Mouse (Mus musculus) kidney, postnatal 14 days (tissue): ENCODE data around the gene Myh6.
A peak's percentile ranks its signal among the peaks of the same experiment; 100 is the strongest.

ENCODE experiments used
- DNase-seq: peaks from one replicate; pipeline ENCODE4 v3.0.0; 2022; ENCODE audit warnings: mixed read lengths

Myh6 gene

GRCm38 (mm10) chr14:54929801-54930200, 36.9 kb downstream of the Myh6 start:
- DNase-seq, result no peak

GRCm38 (mm10) chr14:54927296-54927695, 39.4 kb downstream of the Myh6 start:
- DNase-seq, result no peak

- peak; percentile 55 for DNase-seq
Observed at GRCm38 (mm10) chr14:54926401-54927158, 40.1 kb downstream of the Myh6 start.

- peak; percentile 72 for DNase-seq
Observed at GRCm38 (mm10) chr14:54925349-54926342, 41.1 kb downstream of the Myh6 start, which contains the start of gene Efs. TSS of gene Efs (minus strand) at chr14:54926126.

GRCm38 (mm10) chr14:54924641-54925348, 41.9 kb downstream of the Myh6 start:
- DNase-seq, result peak; percentile 33

- DNase-seq, result no peak
Observed at GRCm38 (mm10) chr14:54920076-54920685, 46.5 kb downstream of the Myh6 start.

GRCm38 (mm10) chr14:54913343-54913742, 53.4 kb downstream of the Myh6 start:
- no peak for DNase-seq

GRCm38 (mm10) chr14:54912886-54913285, 53.8 kb downstream of the Myh6 start, which contains the start of gene Slc22a17:
TSS of gene Slc22a17 (minus strand) at chr14:54913132.
- peak; percentile 80 for DNase-seq

GRCm38 (mm10) chr14:54912109-54912850, 54.4 kb downstream of the Myh6 start:
- DNase-seq, result no peak

GRCm38 (mm10) chr14:54908682-54909081, 58.0 kb downstream of the Myh6 start:
- no peak for DNase-seq

GRCm38 (mm10) chr14:54903641-54904040, 63.1 kb downstream of the Myh6 start:
- DNase-seq, result no peak

GRCm38 (mm10) chr14:54900383-54900782, 66.3 kb downstream of the Myh6 start:
- DNase-seq, result peak; percentile 83

- DNase-seq, result no peak
Observed at GRCm38 (mm10) chr14:54897445-54897844, 69.3 kb downstream of the Myh6 start.

- DNase-seq, result peak; percentile 76
Observed at GRCm38 (mm10) chr14:54894296-54895151, 72.2 kb downstream of the Myh6 start.

GRCm38 (mm10) chr14:54893651-54894181, 73.0 kb downstream of the Myh6 start:
- peak; percentile 99 for DNase-seq

GRCm38 (mm10) chr14:54892200-54892599, 74.5 kb downstream of the Myh6 start, which contains the start of gene Pabpn1:
TSS of gene Pabpn1 (plus strand) at chr14:54892500.
- DNase-seq, result no peak
